Mouse (Mus musculus): Measurements from ENCODE around the gene Chrna7.

GRCm38 (mm10) chr7:63249404-63249803, 37.0 kb upstream of the Chrna7 start:
- no peak for TF ChIP-seq E2F4 (IDR thresholded peaks at IDR 0.05; ENCODE audit: insufficient replicate concordance, low read depth, low read length)
- TF ChIP-seq HCFC1 (IDR thresholded peaks at IDR 0.05; ENCODE audit: low read depth, low read length): no peak
- no peak for TF ChIP-seq CTCF (conservative IDR thresholded peaks at IDR 0.05 in 1 of 2, IDR thresholded peaks at IDR 0.05 in 1 of 2; ENCODE audit: low read depth in 2 of 2, low read length in 2 of 2)
- no peak for TF ChIP-seq MYC (IDR thresholded peaks at IDR 0.05; ENCODE audit: low read depth, low read length)
- no peak for TF ChIP-seq SMC3 (IDR thresholded peaks at IDR 0.05; ENCODE audit: low read depth, low read length)
- TF ChIP-seq TBP (conservative IDR thresholded peaks at IDR 0.05; ENCODE audit: low read depth, low read length): no peak
- no peak for TF ChIP-seq ZNF384 (IDR thresholded peaks at IDR 0.05; ENCODE audit: low read depth, low read length)
- no peak for TF ChIP-seq SIN3A (IDR thresholded peaks at IDR 0.05; ENCODE audit: low read length)
- TF ChIP-seq USF2 (conservative IDR thresholded peaks at IDR 0.05; ENCODE audit: low read depth, low read length): no peak
- TF ChIP-seq JUND (conservative IDR thresholded peaks at IDR 0.05; ENCODE audit: low read depth, low read length): no peak
- no peak for TF ChIP-seq ELF1 (IDR thresholded peaks at IDR 0.05; ENCODE audit: low read depth, low read length)
- no peak for TF ChIP-seq POLR2A (IDR thresholded peaks at IDR 0.05; ENCODE audit: low read depth, low read length)
- no peak for TF ChIP-seq BHLHE40 (IDR thresholded peaks at IDR 0.05; ENCODE audit: low read depth, low read length)
